Mouse (Mus musculus) gastrocnemius, adult 2 months (tissue): ENCODE measurements around the gene Prkag3. TPM values are rescaled to one million over a fixed set of nuclear protein-coding genes. Genes with fewer than 3 reads are reported as not detected.

Source experiments
- DNase-seq: peaks from one replicate; pipeline ENCODE4 v3.0.0; 2022
- H3K27ac ChIP-seq: fragments of 200-600 bp; 2 replicates; pipeline ENCODE4 v1.8.1; 2022; ENCODE audit warnings: mild to moderate bottlenecking
- H3K4me3 ChIP-seq: fragments of 200-600 bp; 2 replicates; pipeline ENCODE4 v1.8.1; 2022; ENCODE audit warnings: mild to moderate bottlenecking, moderate library complexity
- CTCF ChIP-seq: fragments of 200-600 bp; IDR thresholded peaks from 2 replicates; pipeline ENCODE4 v1.8.1; 2022; ENCODE audit warnings: antibody characterized with exemption, mild to moderate bottlenecking, moderate library complexity
- intact Hi-C: fragments of 180-260 bp; cut with DNase I; formaldehyde crosslinking; loops from one replicate; pipeline ENCODE4 v1.15.1; 2025
- total RNA-seq, 2 experiments: library from RNA; stranded (reverse); gene quantifications; 2 replicates each; pipeline ENCODE4 v1.2.3; 2021

Gene Prkag3
- total RNA-seq, 2 experiments from 2014 or later: 61.6 to 111 TPM

GRCm38 (mm10) chr1:74782045-74782444 lies 33.0 kb upstream of the Prkag3 start:
- no peak for TF ChIP-seq CTCF
- intact Hi-C loops: no loop called here
- Histone ChIP-seq H3K27ac (no peak overlapping the region), H3K4me3 (no peak overlapping the region)
- DNase-seq: no peak

- no peak overlapping the region for H3K4me3 ChIP-seq
- no peak for DNase-seq
- H3K27ac ChIP-seq: no peak overlapping the region
- intact Hi-C loops: no loop called here
- TF ChIP-seq CTCF: no peak
Observed at GRCm38 (mm10) chr1:74778934-74779486, 30.0 kb upstream of the Prkag3 start.

GRCm38 (mm10) chr1:74775816-74776215 lies 26.8 kb upstream of the Prkag3 start:
- Histone ChIP-seq H3K27ac (no peak overlapping the region), H3K4me3 (no peak overlapping the region)
- intact Hi-C loops: no loop called here
- DNase-seq: no peak
- peak; percentile 41 for TF ChIP-seq CTCF

- Histone ChIP-seq H3K4me3 (no peak overlapping the region), H3K27ac (no peak overlapping the region)
- no peak for DNase-seq
- no peak for TF ChIP-seq CTCF
- intact Hi-C loops: no loop called here
Observed at GRCm38 (mm10) chr1:74774062-74774461, 25.0 kb upstream of the Prkag3 start.

GRCm38 (mm10) chr1:74773136-74773535 lies 24.1 kb upstream of the Prkag3 start:
- peak overlapping the region; percentile 75 for H3K4me3 ChIP-seq
- DNase-seq: peak; percentile 88
- intact Hi-C loops: no loop called here
- no peak for TF ChIP-seq CTCF
- H3K27ac ChIP-seq: no peak overlapping the region

- DNase-seq: peak; percentile 58
- TF ChIP-seq CTCF: no peak
- intact Hi-C loops: no loop called here
- H3K4me3 ChIP-seq: peak overlapping the region; percentile 75
- H3K27ac ChIP-seq: peak overlapping the region; percentile 40; the same call in 1 of the 2 replicates
Observed at GRCm38 (mm10) chr1:74771931-74772620, 23.1 kb upstream of the Prkag3 start.

GRCm38 (mm10) chr1:74771845-74771930 lies 22.7 kb upstream of the Prkag3 start, which contains the start of gene Wnt6:
Wnt6 (plus strand) TSS chr1:74771892.
- TF ChIP-seq CTCF: no peak
- intact Hi-C loops: no loop called here
- Histone ChIP-seq H3K27ac (peak within 1 kb of the TSS; percentile 40; the same call in 1 of the 2 replicates), H3K4me3 (peak within 1 kb of the TSS; percentile 75)
- no peak for DNase-seq

GRCm38 (mm10) chr1:74771467-74771844 lies 22.4 kb upstream of the Prkag3 start:
- peak overlapping the region; percentile 75 for H3K4me3 ChIP-seq
- DNase-seq: no peak
- intact Hi-C loops: no loop called here

GRCm38 (mm10) chr1:74770727-74771466 lies 21.9 kb upstream of the Prkag3 start:
- Histone ChIP-seq H3K27ac (no peak overlapping the region), H3K4me3 (peak overlapping the region; percentile 75)
- intact Hi-C loops: no loop called here
- no peak for TF ChIP-seq CTCF
- DNase-seq: no peak

More at GRCm38 (mm10) chr1:74771467-74771844, 22.4 kb upstream of the Prkag3 start:
- TF ChIP-seq CTCF: no peak
- no peak overlapping the region for H3K27ac ChIP-seq

GRCm38 (mm10) chr1:74763081-74763480 lies 14.1 kb upstream of the Prkag3 start:
- peak; percentile 82 for DNase-seq
- H3K4me3 ChIP-seq: no peak overlapping the region
- intact Hi-C loops: loop anchor here (1.0 to 5.0 kb wide), 3 partner anchors 40 to 301 kb away; partner anchors contain the start of gene Cyp27a1
- TF ChIP-seq CTCF: peak; percentile 72
- H3K27ac ChIP-seq: no peak overlapping the region

GRCm38 (mm10) chr1:74759773-74760172 lies 10.8 kb upstream of the Prkag3 start:
- intact Hi-C loops: loop anchor here (5.0 to 10.0 kb wide), 3 partner anchors 47 to 297 kb away; partner anchors contain the start of genes Cyp27a1 and Ttll4
- TF ChIP-seq CTCF: peak; percentile 87
- H3K4me3 ChIP-seq: no peak overlapping the region
- no peak overlapping the region for H3K27ac ChIP-seq
- peak; percentile 63 for DNase-seq

- peak; percentile 95 for DNase-seq
- Histone ChIP-seq H3K27ac (peak overlapping the region; percentile 87), H3K4me3 (no peak overlapping the region)
- no peak for TF ChIP-seq CTCF
- intact Hi-C loops: loop anchor here (5.0 to 10.0 kb wide), 3 partner anchors 89 to 217 kb away; partner anchors contain the start of genes Bcs1l, Ttll4 and Zfp142
Observed at GRCm38 (mm10) chr1:74754175-74754785, 5.3 kb upstream of the Prkag3 start.
